Mouse (Mus musculus) bone marrow macrophage, adult 2 months (primary cell): ENCODE results near the gene Exosc9.

Source experiments
- CTCF ChIP-seq: IDR thresholded peaks from 2 replicates; pipeline ENCODE4 v1.5.1; 2012; ENCODE audit warnings: low read depth, mild to moderate bottlenecking, low read length, moderate library complexity
- POLR2A ChIP-seq: IDR thresholded peaks from 2 replicates; pipeline ENCODE4 v1.6.1; 2012; ENCODE audit warnings: mild to moderate bottlenecking, low read depth, low read length, borderline replicate concordance

DNA sequence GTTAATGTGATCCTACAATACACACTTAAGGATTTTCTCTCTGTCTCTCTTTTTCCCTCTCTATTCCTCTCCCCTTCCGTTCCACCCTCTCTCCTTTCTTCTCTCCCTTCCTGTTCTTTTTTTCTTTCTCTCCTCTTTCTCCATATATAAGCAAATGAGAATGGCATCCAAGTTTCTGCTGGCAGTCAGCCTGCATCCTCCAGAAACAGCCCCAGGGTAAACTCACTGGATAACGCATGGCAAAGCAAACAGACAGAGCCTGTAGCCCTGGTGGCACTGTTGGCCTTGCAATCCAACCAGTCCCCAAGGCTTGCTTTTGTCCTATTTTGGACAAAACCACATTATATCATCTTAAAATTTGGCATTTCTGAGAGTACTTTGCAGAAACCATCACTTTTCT lies 21.2 kb upstream of the Exosc9 start:
- TF ChIP-seq CTCF (no peak), POLR2A (no peak)
